Mouse (Mus musculus) yolk sac, embryonic 10.5 days (tissue): Measurements from ENCODE around the gene Atox1.
A peak's percentile ranks its signal among the peaks of the same experiment; 100 is the strongest.

Source experiments
- DNase-seq: peaks from one replicate; pipeline ENCODE4 v3.0.0-alpha.2; 2017; ENCODE audit warnings: low spot score

Atox1 gene

DNA sequence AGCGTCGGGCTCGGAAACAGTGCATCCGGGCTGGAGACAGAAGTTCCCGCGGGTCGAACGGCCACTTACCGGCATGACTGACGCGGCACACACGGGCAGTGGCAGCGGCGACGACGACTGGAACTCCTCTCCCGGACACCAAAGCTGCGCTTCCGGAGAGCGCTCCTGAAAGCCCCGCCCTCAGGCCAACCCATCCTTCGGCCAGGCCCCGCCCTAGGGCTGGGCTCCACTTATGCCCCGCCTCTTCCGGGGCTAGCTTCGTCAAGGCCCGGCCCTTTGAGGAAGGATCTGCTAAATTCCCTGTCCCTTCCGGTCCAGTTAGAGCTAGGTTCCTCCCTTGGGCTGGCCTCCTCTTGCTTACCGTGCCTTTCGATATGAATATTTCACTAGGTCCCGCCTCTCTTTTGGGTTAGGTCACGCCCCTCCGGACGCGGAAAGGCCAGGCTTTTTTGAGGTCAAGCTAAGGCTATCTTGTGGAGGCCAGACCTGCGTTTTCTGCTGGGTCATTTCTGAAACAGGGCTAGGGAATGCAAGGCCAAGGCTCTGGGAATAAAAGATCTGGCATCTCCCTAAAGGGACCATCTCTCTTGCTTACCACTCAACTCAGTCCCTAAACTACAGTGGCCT is at the start of gene Atox1:
Atox1 (minus strand) TSS at position 221 of the 627 bp plus-strand sequence.
- DNase-seq, result peak; percentile 97

DNA sequence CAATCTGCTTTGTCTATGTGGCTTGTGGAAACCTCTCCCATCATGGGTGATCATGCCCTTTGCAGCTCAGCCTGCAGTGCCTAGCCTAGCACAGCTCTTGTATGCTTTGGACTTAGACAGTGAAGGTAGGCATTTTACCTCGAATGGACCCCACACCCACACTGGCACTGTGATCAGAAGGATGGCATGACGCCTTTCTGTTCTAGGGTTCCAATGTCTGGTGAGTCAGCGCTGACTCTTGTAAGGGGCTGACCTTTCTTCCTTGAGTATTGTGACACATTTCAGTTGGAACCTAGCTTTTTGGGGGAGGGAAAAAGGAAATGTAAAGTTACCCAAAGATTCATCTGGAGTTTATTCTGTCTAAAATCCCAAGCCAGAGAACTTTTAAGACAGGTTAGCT is 44.4 kb upstream of the Atox1 start:
- DNase-seq, result no peak

DNA sequence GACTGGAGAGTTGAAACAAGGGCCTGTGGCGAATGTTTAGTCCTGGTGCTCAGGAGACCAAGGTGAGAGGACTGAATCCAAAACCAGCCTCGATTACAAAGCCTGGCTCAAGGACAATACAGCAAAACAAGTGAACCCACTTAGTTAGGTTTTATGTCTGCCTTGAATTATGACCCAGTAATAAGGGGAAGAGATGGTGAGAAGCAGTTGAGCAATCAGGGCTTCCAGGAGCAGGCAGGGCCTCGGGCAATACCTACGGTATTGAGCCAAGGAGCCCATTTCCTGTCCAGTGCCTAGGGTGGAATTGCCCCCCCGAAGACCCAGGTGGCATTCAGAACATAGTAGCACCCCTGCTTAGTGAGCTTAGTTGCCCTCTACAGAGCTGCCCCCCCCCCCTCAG is 41.8 kb upstream of the Atox1 start:
- no peak for DNase-seq

DNA sequence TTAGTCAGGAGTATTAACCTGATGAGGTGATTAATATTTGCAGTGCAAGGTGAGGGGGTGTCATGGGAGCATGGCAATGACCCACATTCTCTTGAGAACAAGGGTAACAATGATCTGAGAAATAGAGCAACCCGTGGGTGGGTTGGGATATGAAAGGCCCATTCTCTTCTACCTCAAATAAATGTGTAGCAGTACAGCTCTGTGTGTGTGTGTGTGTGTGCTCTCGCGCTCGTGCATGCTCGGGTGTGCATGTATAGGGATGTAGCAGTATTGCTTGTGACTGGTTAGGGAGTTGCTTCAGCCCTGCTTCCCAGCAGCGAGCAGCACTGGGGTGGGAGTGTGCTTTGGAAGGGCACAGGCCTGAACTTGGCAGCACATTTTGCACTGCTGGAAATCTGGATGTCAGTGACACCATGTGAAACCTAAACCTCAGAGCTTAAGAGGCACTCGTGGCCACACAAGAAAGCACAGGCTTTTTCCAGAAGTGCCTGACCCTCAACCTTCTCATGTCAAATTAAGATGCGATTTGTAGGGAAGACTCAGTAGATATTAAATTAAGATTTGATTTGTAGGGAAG is 41.0 kb upstream of the Atox1 start:
- no peak for DNase-seq

DNA sequence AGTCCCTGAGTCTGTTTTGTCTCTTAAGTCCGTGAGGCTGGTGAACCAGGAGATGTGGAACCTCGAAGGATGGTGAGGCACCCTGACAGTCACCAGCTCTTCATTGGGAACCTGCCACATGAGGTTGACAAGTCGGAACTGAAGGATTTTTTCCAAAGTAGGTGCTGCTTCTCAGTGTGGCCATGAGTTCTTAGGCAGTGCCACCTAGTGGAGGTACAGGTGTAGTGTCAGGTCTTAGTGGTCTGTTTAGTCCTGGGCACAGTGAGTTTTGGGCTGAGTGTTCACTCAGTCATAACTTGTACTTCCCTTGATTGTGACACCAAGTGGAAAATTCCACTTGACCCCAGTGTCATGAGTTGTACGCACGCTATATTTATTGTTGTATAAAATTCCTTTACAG is 36.8 kb upstream of the Atox1 start:
- peak; percentile 65 for DNase-seq

DNA sequence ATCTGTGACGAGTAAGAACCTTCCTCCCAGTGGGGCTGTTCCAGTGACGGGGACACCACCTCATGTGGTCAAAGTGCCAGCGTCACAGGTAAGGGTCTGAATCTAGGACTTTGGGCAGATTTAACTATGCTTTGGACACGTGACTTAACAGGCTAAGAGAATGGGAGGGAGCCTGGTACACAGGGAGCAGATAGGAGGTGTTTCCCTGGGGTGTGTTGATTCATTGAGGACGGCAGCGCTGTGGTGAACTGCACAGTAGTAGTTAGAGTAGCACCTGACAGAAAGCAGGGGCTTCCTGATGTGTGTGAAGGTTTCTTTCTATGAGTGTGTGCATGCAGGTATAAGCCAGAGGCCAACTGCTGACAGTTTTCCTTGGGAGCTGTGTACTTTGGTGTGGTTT is 35.1 kb upstream of the Atox1 start:
- peak; percentile 54 for DNase-seq

DNA sequence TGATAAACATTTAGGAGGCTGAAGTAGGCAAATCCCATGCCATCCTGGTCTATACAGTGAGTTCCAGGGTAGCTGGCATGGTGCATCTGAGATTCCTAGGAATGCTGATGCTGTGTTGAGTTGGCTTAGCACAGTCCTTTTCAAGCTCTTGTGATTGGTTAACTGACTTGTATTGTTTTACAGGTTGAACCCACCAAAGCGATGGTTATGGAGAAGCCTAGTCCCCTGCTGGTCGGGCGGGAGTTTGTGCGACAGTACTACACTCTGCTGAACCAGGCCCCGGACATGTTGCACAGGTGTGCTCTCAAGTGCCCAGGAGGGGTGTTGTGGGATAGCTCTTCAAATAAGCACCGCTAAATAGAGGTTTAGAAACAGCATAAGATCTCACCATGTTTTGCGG is 24.4 kb upstream of the Atox1 start:
- DNase-seq, result no peak

DNA sequence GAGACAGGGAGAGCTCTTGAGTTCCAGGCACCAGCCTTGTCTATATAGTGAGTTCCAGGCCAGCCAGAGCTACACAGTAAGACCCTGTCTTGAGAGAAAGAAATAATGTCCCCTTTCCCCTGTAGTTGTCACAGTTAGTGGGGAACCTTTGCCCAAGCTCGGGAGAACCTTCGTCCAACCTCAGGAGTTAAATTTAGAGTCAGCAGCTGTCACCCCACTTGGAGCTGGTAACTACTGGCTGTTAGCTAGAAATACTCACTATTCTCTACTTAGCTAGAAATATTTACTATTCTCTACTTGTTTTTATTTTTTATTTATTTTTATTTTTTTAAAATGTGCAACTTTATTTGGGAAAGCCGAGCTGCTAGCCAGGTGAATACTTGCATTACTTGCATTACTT is 12.2 kb upstream of the Atox1 start:
- no peak for DNase-seq

DNA sequence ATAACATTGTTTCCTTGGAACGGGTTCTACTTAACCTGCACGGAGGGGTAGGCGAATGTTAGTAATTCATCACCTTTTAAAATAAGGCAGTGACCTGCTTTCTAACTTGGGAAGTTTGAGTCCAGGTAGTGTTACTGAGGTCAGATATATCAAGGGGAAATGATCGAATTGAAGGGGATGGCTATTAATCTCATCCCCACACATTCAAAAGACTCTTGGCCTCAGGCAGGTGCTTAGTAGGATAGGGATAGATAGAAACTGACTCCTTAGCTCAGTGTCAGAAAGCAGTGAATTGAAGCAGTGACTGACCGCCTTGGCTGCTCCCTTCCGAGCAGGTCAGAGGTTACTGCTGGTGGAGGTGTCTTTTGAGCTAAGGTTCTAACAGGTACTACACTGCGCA is 10.4 kb upstream of the Atox1 start:
- DNase-seq, result no peak

DNA sequence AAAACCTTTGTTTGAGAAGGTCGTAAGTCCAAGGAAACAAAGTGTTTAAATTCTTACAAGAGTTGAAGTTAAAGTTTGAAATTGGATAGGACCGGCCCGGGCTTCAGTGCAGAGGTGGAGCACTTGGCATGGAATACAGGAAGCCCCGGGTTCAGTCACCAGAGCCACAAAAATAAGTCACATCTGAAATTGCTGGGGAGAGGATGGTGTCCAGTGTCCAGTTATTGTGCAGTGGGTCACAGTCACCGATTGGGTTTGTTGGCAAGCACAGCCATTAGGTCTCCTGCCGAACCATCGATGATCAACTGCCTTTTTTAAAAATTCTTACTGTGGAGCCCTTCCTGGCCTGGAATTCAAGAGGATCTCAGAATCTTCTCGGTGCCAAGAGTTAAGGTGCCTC is 9.7 kb upstream of the Atox1 start:
- no peak for DNase-seq

DNA sequence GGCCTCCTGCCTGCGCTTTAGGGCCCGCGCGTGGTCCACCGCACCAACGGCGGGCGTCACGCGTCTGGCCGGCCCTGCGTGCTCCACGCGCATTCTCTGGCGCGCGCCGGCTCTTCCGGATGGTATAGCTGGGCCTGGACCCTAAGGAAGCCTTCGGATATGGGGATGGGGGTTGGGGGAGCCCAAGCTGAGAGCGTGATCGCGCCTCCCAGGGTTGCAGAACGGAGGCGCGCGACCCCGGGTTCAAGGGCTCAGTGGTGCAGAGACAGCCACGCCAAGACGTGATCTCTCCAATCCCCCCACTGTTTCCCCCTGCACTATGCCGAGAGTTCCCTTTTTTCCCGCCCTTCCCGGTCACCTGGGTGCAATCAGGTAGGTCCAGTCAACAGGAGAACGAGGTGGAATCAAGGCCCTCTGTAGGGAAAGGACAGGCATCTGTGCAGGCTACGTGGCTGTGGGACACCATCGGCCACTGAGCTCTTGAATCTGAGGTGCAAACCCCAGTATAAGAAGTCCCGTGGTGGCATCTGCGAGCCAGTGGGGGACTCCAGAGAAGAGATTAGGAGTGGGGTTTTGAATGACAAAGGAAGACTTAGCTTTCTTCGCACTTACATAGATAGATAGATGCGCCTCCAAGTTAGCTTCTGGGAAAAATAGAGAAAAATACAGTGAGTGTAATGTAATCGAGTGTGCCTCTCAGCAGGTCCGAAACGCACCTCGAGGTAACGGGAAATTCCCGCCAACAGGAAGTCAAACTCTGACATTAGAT is 9.1 kb upstream of the Atox1 start:
- DNase-seq, result peak; percentile 53

DNA sequence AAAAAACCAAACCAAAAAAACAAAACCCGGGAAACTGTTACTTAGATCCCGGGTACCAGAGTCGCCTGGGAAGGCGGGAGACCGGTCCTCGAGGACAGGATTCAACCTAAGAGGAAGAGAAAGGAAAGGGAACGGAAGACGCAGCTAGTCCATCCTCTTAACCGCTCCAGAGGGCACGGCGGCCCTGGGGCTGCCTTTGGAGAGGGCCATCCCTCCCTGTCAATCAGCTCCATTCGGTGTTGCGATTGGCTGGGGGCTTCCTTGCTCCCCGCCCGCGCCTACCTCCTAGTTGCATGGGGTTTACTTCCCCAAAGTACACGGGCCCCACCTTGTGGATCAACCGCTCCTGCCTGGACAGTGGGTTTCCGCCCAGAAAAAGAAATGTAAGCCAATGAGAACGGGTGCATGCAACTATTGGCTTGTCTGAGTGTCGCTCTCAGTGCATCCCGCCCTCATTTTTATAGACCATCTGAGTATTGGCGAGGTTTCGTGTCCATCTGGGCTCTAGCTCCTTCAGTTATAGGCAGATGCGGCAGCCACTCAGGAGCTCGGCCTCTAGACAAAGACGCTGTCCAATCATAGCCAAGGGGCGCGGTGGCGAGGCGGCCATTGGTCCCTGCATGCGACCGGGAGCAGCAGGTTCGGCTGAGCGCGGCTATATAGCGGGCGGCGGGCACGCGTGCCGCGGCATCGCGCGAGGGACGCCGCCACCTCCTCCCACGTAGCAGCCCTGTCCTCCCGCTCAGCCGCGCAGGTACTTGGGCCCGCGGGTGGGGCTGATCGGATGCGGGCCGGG is 8.2 kb upstream of the Atox1 start, which contains the start of gene G3bp1:
G3bp1 (plus strand) TSS at position 638 of the 796 bp plus-strand sequence.
- peak; percentile 100 for DNase-seq

DNA sequence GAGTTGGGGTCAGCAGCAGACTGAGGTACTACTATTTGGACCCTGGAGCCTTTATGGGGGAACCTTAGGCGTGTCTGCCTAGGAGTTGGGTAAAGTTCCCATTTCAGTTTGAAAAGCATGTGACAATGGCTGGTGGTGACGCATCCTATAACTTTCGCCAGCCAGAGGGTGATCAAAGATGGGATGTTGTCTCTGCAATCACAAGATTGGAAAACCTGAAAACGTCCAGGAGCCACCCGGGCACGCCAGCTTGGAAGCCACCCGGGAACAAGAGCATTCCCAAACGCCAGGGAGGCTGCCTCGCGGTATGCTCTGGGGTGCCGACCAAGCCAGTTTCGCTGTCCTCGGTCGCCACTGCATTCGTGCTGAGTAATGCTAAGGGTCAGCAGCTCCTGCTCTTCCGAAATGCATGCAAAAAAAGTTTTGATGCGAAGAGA is 7.6 kb upstream of the Atox1 start:
- no peak for DNase-seq

DNA sequence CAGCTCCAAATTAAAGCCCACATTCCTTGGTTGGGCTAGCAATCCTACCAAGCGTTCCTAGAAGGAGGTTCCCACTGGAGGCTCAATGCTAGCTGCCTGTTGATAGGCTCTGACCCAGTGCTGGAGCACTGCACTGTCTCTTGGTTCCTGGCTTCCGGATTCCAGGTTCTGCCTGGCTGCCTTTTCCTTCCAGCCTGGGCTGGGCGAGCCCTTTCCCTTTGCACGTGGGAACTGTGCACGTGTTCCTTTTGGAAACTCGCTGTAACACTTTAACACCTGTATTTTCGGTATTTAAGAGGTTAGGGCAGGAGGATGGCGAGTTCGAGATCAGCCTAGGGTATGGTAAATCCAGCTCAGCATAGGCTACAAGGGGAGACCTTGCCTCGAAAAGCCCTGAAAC is 7.0 kb upstream of the Atox1 start:
- peak; percentile 56 for DNase-seq

DNA sequence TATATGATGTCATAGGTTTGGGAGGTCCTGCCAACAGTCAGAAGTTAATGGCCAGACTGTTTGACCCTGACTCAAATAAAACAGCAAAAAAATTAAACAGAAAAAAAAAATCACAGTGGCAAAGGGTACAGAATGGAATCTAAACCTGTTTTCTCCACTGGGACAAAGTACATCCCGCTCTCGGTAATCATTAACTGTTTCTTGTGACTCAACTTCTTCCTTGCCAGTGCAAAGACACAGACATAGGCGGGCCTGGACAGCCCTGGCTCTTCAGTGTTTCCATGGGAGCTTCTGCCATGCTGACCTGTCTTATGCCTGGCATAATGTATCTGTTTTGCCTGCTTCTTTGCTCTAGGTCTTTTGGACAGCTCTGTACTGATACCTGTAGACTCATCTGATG is 4.1 kb upstream of the Atox1 start:
- peak; percentile 76 for DNase-seq

DNA sequence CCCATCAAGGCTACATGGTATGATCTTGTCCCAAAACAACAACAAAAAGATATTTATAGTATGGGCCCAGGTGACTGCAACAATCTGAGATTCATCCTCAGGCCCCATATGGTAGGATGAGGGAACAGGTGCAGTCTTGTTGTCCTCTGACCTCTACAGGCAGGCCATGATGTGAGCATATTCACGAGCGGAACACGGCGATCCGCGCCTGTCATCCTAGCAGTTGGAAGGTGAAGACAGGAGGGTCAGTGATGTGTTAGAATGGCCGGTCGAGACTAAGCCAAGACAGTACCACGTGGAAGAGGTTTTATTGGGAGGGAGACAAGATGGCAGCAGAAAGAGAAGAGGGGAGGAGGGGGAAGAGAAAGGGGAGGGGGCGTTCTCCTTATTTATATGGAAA is 3.7 kb upstream of the Atox1 start:
- DNase-seq, result no peak

DNA sequence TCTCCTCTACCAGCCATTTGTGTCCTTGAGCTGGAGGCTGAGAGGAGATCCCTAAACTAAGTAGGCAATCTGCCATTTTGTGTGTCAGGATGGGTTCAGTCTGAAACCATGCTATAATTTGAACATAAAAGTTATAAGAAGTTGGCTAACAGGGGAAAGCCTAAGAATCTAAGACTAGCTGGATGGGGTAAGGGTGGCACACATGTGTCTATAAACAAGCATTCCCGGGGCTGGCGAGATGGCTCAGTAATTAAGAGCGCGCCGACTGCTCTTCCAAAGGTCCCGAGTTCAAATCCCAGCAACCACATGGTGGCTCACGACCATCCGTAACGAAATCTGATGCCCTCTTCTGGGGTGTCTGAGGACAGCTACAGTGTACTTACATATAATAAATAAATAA is 1.1 kb upstream of the Atox1 start:
- DNase-seq, result no peak

DNA sequence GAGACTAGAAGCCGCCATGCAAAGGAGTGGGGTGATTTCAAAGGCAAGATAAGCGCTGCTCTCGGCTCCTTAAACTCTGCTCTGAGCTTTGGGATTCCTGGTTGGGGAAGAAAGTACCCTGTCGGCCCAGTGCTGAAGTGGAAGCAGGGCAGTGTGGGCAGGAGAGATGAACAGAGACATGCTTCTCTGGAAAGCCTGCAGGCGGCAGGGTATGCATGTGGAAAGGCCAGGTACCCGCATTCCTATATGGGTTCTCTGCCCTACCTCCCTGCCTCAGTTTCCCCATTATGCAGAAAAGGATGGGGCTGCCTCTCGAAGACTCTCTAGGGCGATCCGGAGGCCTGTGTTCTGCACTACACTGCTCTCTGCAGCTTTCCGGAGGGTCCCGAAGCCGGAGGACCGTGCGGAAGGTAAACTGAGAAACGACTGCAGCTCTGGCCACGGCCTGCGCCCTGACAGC is 450 bp downstream of the Atox1 start:
- no peak for DNase-seq

DNA sequence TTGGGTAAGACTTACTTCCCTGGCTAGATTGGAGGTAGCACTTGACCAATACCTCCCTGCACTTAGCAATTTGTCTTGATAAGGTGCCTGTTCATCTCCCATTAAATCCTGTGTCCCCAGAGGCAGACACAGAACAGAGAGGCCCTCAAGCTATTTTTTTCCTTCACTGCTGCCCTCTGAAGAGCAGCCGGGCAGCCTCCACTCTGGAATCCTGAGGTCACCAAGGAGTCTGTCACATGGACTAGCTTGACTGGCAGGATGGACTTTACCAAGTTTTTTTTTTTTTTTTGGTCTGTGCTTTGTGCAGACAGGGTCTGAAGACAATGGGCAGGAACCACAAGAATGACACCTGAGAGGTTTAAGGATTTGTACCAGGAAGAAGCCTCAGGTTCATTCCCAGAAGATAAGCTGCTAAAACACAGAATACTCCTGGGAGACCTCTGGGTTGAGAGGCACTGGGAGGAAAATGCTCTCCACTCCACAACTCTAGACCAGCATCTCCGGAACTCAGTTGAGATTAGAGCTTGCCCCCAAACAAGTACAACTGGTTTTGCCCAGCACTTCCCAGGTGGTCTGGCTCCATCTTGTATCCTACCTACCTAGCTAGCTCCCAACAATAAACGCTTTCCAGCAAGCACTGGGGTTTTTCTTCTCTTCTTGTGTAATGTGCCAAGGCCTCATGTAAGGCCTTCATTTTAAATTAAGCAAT is 1.0 kb downstream of the Atox1 start:
- no peak for DNase-seq

DNA sequence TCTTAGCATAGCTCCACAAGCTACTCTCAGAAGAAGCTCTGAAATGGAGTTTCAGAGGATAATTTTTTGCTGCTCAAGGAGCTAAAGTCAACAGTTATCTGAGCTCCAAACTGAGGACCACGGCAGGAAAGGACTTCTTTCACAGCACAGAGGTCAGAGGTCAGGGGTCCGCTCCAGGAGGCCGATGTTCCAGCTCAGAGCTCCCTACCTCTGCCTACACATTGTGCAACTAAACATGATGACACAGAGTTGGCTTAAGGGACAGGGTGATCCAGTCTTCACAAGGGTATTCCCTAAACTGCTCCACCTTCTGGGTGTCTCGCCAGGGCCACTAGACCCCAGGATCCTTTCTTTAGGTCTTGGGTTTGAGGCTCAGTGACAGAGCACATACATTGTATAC is 2.5 kb downstream of the Atox1 start:
- DNase-seq, result peak; percentile 83

DNA sequence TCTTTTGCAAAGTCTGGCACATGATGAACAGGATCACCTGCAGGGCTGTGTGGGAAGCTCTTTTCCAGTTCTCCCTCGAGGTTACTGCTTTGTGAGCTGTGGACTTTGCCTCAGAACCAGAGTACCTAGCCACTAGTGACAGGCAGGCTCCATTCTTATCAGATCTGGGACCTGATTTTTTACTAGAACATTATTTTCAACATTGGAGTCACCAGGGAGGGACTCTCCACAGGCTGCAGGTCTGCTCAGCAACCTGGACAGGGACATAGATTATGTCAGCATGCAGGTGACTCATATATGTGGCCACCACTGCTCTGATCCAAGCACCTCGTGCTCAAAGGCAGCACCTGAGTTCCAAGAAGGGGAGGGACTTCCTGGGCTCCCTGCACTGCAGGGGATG is 5.9 kb downstream of the Atox1 start:
- DNase-seq, result peak; percentile 64

DNA sequence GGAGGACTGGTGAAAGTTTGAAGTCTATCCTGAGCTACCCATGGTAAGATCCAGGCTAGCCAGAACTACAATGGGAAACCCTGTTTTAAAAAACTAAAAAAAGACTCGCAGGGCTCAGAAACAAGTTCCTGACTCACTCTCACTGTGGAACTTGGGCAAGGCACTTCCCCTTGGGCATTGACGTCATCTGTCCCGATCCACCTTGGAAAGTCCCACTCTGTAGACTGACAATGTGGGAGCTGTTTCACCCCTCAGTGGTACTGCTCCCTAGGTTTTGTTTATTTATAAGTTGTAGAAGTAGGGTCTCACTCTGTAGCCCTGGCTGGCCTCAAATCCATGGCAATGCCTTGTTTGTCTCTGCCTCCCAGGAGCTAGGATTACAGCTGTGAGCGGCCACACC is 7.4 kb downstream of the Atox1 start:
- DNase-seq, result no peak
